Mouse (Mus musculus) small intestine, adult 2 months (tissue): ENCODE data around the gene S100a6.

Experiments used
- CTCF ChIP-seq: fragments of 200-500 bp; IDR thresholded peaks from 2 replicates; pipeline ENCODE4 v1.5.1; 2012; ENCODE audit warnings: low read depth, mild to moderate bottlenecking, control low read depth, inconsistent platforms, low read length, moderate library complexity, mixed read lengths; ENCODE audit not compliant: insufficient replicate concordance, insufficient read length; ENCODE audit errors: extremely low read depth
- POLR2A ChIP-seq: fragments of 200-500 bp; IDR thresholded peaks from 2 replicates; pipeline ENCODE4 v1.6.1; 2012; ENCODE audit warnings: low read depth, mild to moderate bottlenecking, control low read depth, inconsistent platforms, low read length, moderate library complexity

- TF ChIP-seq POLR2A = no peak
- no peak for TF ChIP-seq CTCF
Measured at GRCm38 (mm10) chr3:90649832-90650231, 37.1 kb downstream of the S100a6 start.
